Mouse (Mus musculus) thymus, adult 2 months (tissue): Measurements from ENCODE around the gene Mtif3.

Source experiments
- CTCF ChIP-seq: fragments of 200-500 bp; IDR thresholded peaks from 2 replicates; pipeline ENCODE4 v1.5.1; 2012; ENCODE audit warnings: mild to moderate bottlenecking, control low read depth, low read length, moderate library complexity, borderline replicate concordance; ENCODE audit not compliant: control insufficient read depth, poor library complexity, insufficient read depth; ENCODE audit errors: extremely low read depth
- POLR2A ChIP-seq: fragments of 200-500 bp; IDR thresholded peaks from 2 replicates; pipeline ENCODE4 v1.6.1; 2012; ENCODE audit warnings: mild to moderate bottlenecking, low read length, control low read depth, moderate library complexity; ENCODE audit not compliant: control insufficient read depth, poor library complexity, insufficient read depth; ENCODE audit errors: extremely low read depth

- TF ChIP-seq CTCF (no peak), POLR2A (no peak)
Measured at GRCm38 (mm10) chr5:146912206-146912605, 51.4 kb downstream of the Mtif3 start.
